Mouse (Mus musculus): ENCODE data around the gene Mmp2.

DNA sequence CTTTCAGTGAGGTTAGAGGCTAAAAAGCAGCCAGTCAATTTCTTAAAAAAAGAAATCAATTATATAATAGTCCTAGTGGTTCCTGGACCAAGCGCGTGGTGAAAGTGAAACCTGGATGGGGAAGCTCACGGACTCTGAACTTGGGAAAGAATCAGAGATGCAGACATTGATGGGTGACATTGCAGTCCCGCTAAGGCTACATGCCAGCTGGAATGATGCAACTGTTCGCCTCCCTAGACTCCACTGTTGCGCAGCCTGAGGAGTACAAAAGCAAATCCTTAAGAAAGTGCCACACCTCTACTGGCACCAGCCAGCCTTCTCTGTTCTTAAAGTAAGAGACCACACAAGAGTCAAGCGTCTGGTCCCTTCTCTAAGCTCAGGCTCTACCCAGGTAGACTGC is 12.8 kb downstream of the Mmp2 start:
- no peak for TF ChIP-seq CTCF (IDR thresholded peaks at IDR 0.05; ENCODE audit: control insufficient read depth, insufficient read depth, insufficient read length)
- no peak for TF ChIP-seq USF1 (IDR thresholded peaks at IDR 0.05; ENCODE audit: low read depth)
- no peak for TF ChIP-seq CEBPB (IDR thresholded peaks at IDR 0.05; ENCODE audit: low read depth)
- no peak for TF ChIP-seq MYOD1 (IDR thresholded peaks at IDR 0.05; ENCODE audit: control insufficient read depth, insufficient read length, low read depth)
- no peak for TF ChIP-seq MAX (IDR thresholded peaks at IDR 0.05)
- no peak for TF ChIP-seq FOSL1 (IDR thresholded peaks at IDR 0.05; ENCODE audit: insufficient read depth, low read length, poor library complexity, severe bottlenecking)
- TF ChIP-seq MYOG (IDR thresholded peaks at IDR 0.05; ENCODE audit: control insufficient read depth, extremely low read depth, insufficient read length) = no peak
